8 mouse cellular contexts compared by ENCODE assay signal in genomic region chr12:113097749-113098281, GRCm38 (mm10). TPM values are rescaled to one million over a fixed set of nuclear protein-coding genes. Genes with fewer than 3 reads are reported as not detected.
DNase-seq lines count a peak whose midpoint lies in the region; ATAC-seq lines count a peak whose summit lies in the region.

Gene Mta1 (plus strand): TSS chr12:113098278.

- H3K4me2 ChIP-seq in hindbrain, embryonic 13.5 days, result peak within 1 kb of the TSS; percentile 95

- peak within 1 kb of the TSS; percentile 92 for H3K4me3 ChIP-seq in hindbrain, embryonic 13.5 days
- H3K4me3 ChIP-seq in megakaryocyte, embryonic 14.5 days (replicated peaks), result peak within 1 kb of the TSS; percentile 93

- no peaks in the 10 kb centered on the region for H3K27me3 ChIP-seq in hindbrain, embryonic 13.5 days
- H3K27me3 ChIP-seq in megakaryocyte, embryonic 14.5 days (replicated peaks), result peaks cover 30% of the 10 kb centered on the region
- H3K27me3 ChIP-seq in splenic B cell, adult 2 months (ENCODE audit: control insufficient read depth, insufficient read depth, low read length, poor library complexity, severe bottlenecking), result no peaks in the 10 kb centered on the region

- intact Hi-C loops in left cerebral cortex, postnatal 14 days (cut with DNase I), result no loop called here

- peak; percentile 62 for ATAC-seq in hindbrain, embryonic 13.5 days (ENCODE audit: low FRiP score)

- DNase-seq in ovary, postnatal 14 days (ENCODE audit: low spot score), result peak; percentile 31
- DNase-seq in ovary, adult 18-20 months (ENCODE audit: low spot score), result no peak
- peak; percentile 80 for DNase-seq in cerebellum, adult 9-11 months
- DNase-seq in gastrocnemius, adult 18-20 months (ENCODE audit: low spot score), result peak; percentile 31
- DNase-seq in left cerebral cortex, postnatal 14 days (ENCODE audit: low spot score in 2 of 2), result peak in 1 of 2 experiments; percentile 52
- DNase-seq in splenic B cell, adult 2 months (ENCODE audit: low read depth, low spot score), result peak; percentile 49

- no peaks in the 10 kb centered on the region for H3K9me3 ChIP-seq in hindbrain, embryonic 13.5 days
- H3K9me3 ChIP-seq in megakaryocyte, embryonic 14.5 days, result no peaks in the 10 kb centered on the region

- no peaks in the 10 kb centered on the region for H3K36me3 ChIP-seq in hindbrain, embryonic 13.5 days
- peaks cover 16% of the 10 kb centered on the region for H3K36me3 ChIP-seq in megakaryocyte, embryonic 14.5 days (replicated peaks; ENCODE audit: low read length)
- H3K36me3 ChIP-seq in splenic B cell, adult 2 months (ENCODE audit: control insufficient read depth, insufficient read depth, low read length, poor library complexity, severe bottlenecking), result no peaks in the 10 kb centered on the region

- H3K27ac ChIP-seq in hindbrain, embryonic 13.5 days, result peak within 1 kb of the TSS; percentile 86

- H3K9ac ChIP-seq in hindbrain, embryonic 13.5 days, result peak within 1 kb of the TSS; percentile 97

- peaks cover 48% of the 10 kb centered on the region for H3K4me1 ChIP-seq in hindbrain, embryonic 13.5 days (replicated peaks)
- peaks cover 53% of the 10 kb centered on the region for H3K4me1 ChIP-seq in megakaryocyte, embryonic 14.5 days

- WGBS in hindbrain, embryonic 13.5 days, result 2% methylated on average over 17 of the region's 53 CpGs

RNA-seq across cellular contexts. Expression of gene Mta1, which starts in this region (rescaled TPM):
- 10 to 100 TPM; 38.0 to 41.7 TPM for total RNA-seq in gastrocnemius, adult 18-20 months (2021)
- 13.7 and 16.6 TPM in 2 replicates for polyA plus RNA-seq in hindbrain, embryonic 13.5 days (2015; fragmentation: Nextera tagmentation; extraction: Ambion mirVana)
- 10 to 100 TPM; 92.7 to 95.9 TPM for total RNA-seq in left cerebral cortex, postnatal 14 days (2021)
- polyA plus RNA-seq in megakaryocyte, embryonic 14.5 days (2012; ENCODE audit: insufficient read depth, low replicate concordance), result 120 and 145 TPM in 2 replicates
